Mouse (Mus musculus): ENCODE results near the gene Plpp3. TPM values are rescaled to one million over a fixed set of nuclear protein-coding genes. Genes with fewer than 3 reads are reported as not detected.
A peak's percentile ranks its signal among the peaks of the same experiment; 100 is the strongest.

Gene Plpp3
- total and polyA plus RNA-seq, 3 experiments, result not detected

GRCm38 (mm10) chr4:105225512-105225911 lies 68.4 kb downstream of the Plpp3 start (continued):
- TF ChIP-seq MAZ (IDR thresholded peaks at IDR 0.05; ENCODE audit: low read depth, low read length) (no peak), POLR2AphosphoS5 (IDR thresholded peaks at IDR 0.05; ENCODE audit: borderline replicate concordance, low read depth, low read length) (no peak), NRF1 (IDR thresholded peaks at IDR 0.05; ENCODE audit: insufficient read depth, low read depth, low read length, poor library complexity, severe bottlenecking) (no peak), NELFE (IDR thresholded peaks at IDR 0.05; ENCODE audit: low read depth, low read length) (no peak), TCF12 (IDR thresholded peaks at IDR 0.05; ENCODE audit: low read depth, low read length) (peak; percentile 42; the same call in 1 of the 2 replicates), UBTF (IDR thresholded peaks at IDR 0.05; ENCODE audit: borderline replicate concordance, insufficient read depth, low read depth, low read length) (no peak), ELF1 (IDR thresholded peaks at IDR 0.05; ENCODE audit: low read depth, low read length) (no peak), MEF2A (IDR thresholded peaks at IDR 0.05; ENCODE audit: extremely low read depth, insufficient replicate concordance, low read depth, low read length, poor library complexity, severe bottlenecking) (no peak), SIN3A (IDR thresholded peaks at IDR 0.05; ENCODE audit: low read length) (peak; percentile 52; the same call in 1 of the 2 replicates), EP300 (IDR thresholded peaks at IDR 0.05; ENCODE audit: low read depth in 1 of 2, low read length in 2 of 2) (peak; percentile 37 to 44; a peak in 3 of 4 replicates), SMC3 (IDR thresholded peaks at IDR 0.05; ENCODE audit: low read depth, low read length) (no peak), ZMIZ1 (IDR thresholded peaks at IDR 0.05; ENCODE audit: low read depth, low read length) (no peak), TAL1 (IDR thresholded peaks at IDR 0.05; ENCODE audit: low read length) (no peak), KAT2A (conservative IDR thresholded peaks at IDR 0.05; ENCODE audit: low read depth, low read length) (no peak), MXI1 (IDR thresholded peaks at IDR 0.05; ENCODE audit: low read depth, low read length) (no peak), ETS1 (IDR thresholded peaks at IDR 0.05; ENCODE audit: low read depth, low read length) (peak; percentile 67), POLR2A (IDR thresholded peaks at IDR 0.05; ENCODE audit: control insufficient read depth in 1 of 2, insufficient read depth in 1 of 2, low read depth in 1 of 2, low read length in 2 of 2, poor library complexity in 1 of 2) (peak in 1 of 2 experiments; percentile 42; a peak in 1 of 4 replicates), CHD1 (IDR thresholded peaks at IDR 0.05; ENCODE audit: low read depth, low read length) (no peak), ZKSCAN1 (IDR thresholded peaks at IDR 0.05; ENCODE audit: low read depth, low read length) (no peak), GATA1 (IDR thresholded peaks at IDR 0.05; ENCODE audit: low read depth, low read length) (peak; percentile 15; the same call in 1 of the 2 replicates), POLR2AphosphoS2 (IDR thresholded peaks at IDR 0.05; ENCODE audit: low read length) (no peak), MYB (IDR thresholded peaks at IDR 0.05; ENCODE audit: low read depth, low read length) (no peak)

- Histone ChIP-seq H3K4me1 (ENCODE audit: control insufficient read depth in 1 of 2, insufficient read depth in 2 of 2, low read length in 2 of 2) (peaks cover 18 to 30% of the 10 kb centered on the region in 2 experiments), H3K79me2 (ENCODE audit: control insufficient read depth, insufficient read depth, low read length, poor library complexity) (no peaks in the 10 kb centered on the region), H3K27me3 (ENCODE audit: control insufficient read depth in 1 of 2, insufficient read depth in 2 of 2, low read length in 2 of 2) (no peaks in the 10 kb centered on the region), H3K4me3 (ENCODE audit: control insufficient read depth in 1 of 2, insufficient read depth in 1 of 2, low read depth in 2 of 2, low read length in 2 of 2) (peak overlapping the region in 1 of 2 experiments; percentile 22; a peak in 1 of 4 replicates), H3K27ac (ENCODE audit: control insufficient read depth, low read depth, low read length) (peak overlapping the region; percentile 67), H3K9me3 (replicated peaks; ENCODE audit: insufficient read depth, low read length) (no peaks in the 10 kb centered on the region), H3K9ac (ENCODE audit: control insufficient read depth, low read depth, low read length, poor library complexity, severe bottlenecking) (peak overlapping the region; percentile 35; the same call in 1 of the 2 replicates), H3K36me3 (ENCODE audit: control insufficient read depth in 1 of 2, insufficient read depth in 2 of 2, low read length in 2 of 2) (peaks cover 0 to 18% of the 10 kb centered on the region in 2 experiments; a peak in 2 of 4 replicates)
- peak; percentile 74 for DNase-seq (ENCODE audit: low read depth, low spot score)
- TF ChIP-seq BHLHE40 (IDR thresholded peaks at IDR 0.05; ENCODE audit: borderline replicate concordance, low read depth, low read length), result peak; percentile 23; the same call in 1 of the 2 replicates
- TF ChIP-seq TCF12 (IDR thresholded peaks at IDR 0.05; ENCODE audit: low read depth, low read length), result 0 out of 2 replicates have a peak, but pooled peaks have one; percentile 8
- no peak; the same call in 1 of the 2 replicates for TF ChIP-seq NELFE (IDR thresholded peaks at IDR 0.05; ENCODE audit: low read depth, low read length)
- TF ChIP-seq RCOR1 (IDR thresholded peaks at IDR 0.05; ENCODE audit: low read depth, low read length), result no peak
- no peak for TF ChIP-seq SIN3A (IDR thresholded peaks at IDR 0.05; ENCODE audit: low read length)
- TF ChIP-seq GABPA (IDR thresholded peaks at IDR 0.05; ENCODE audit: low read depth, low read length), result peak; percentile 73
- peak; percentile 68 for TF ChIP-seq ETS1 (IDR thresholded peaks at IDR 0.05; ENCODE audit: low read depth, low read length)
- TF ChIP-seq MXI1 (IDR thresholded peaks at IDR 0.05; ENCODE audit: low read depth, low read length), result peak; percentile 36; the same call in 1 of the 2 replicates
- TF ChIP-seq EP300 (IDR thresholded peaks at IDR 0.05; ENCODE audit: low read depth in 1 of 2, low read length in 2 of 2), result peak in 1 of 2 experiments; percentile 52; a peak in 1 of 4 replicates
- TF ChIP-seq TBP (IDR thresholded peaks at IDR 0.05; ENCODE audit: low read depth, low read length), result 0 out of 2 replicates have a peak, but pooled peaks have one; percentile 44
- 0 out of 2 replicates have a peak, but pooled peaks have one; percentile 27 for TF ChIP-seq MAFK (IDR thresholded peaks at IDR 0.05; ENCODE audit: borderline replicate concordance, low read depth, low read length)
Measured at GRCm38 (mm10) chr4:105226351-105226750, 69.2 kb downstream of the Plpp3 start.
